Mouse (Mus musculus): Measurements from ENCODE around the gene Ins2. TPM values are rescaled to one million over a fixed set of nuclear protein-coding genes. Genes with fewer than 3 reads are reported as not detected.

Gene Ins2
- total RNA-seq, 2 experiments from 2014 or later: not detected

Small RNAs within 50 kb of the gene (microRNA-seq; reads per million reads assigned to microRNA genes)
- 547 to 1,317 reads per million in 2 experiments for gene Mir483

Other genes starting within 250 kb of the Ins2 start
- gene Tnnt3, start 244.5 kb downstream of the Ins2 start, total RNA-seq (2021): 1 to 10 TPM in 1 of 2 experiments, under 1 TPM in 1; 0.67 to 1.8 TPM
- gene Mrpl23, start 210.7 kb downstream of the Ins2 start, total RNA-seq (2021): 10 to 100 TPM in 1 of 2 experiments, 1 to 10 TPM in 1; 4.1 to 19.3 TPM
- 100 to 1,000 TPM; 765 to 826 TPM for gene Igf2, start 76.6 kb downstream of the Ins2 start, total RNA-seq (2021)
- not detected for gene Gm49394, start 73.4 kb downstream of the Ins2 start, total RNA-seq (2021)
- gene Th, start 187.7 kb upstream of the Ins2 start, total RNA-seq (2021): not detected
- not detected for gene Ascl2, start 225.9 kb upstream of the Ins2 start, total RNA-seq (2021)